Mouse (Mus musculus): ENCODE measurements around the gene Syngr2. TPM values are rescaled to one million over a fixed set of nuclear protein-coding genes. Genes with fewer than 3 reads are reported as not detected.

Gene Syngr2
- polyA plus RNA-seq, 1 experiment from 2014 or later = 26.2 TPM

DNA sequence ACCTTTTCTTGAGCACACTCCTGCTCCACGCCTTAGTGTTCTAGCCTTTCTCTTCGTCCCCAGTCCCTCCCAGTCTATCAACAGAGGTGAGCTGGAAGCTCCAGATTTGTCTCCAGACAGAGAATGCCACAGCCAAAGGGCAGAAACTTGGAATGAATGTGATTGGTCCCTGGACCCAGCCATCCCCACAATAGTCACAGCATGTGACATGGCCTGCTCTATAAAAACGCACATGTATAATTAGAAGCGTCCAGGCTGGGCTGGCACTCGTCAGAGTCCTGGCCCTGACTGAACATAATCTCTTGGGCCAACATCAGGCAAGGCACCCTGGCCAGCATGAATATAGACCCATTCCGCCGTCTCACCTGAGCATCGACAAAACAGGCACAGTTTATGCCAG, 9.6 kb downstream of the Syngr2 start:
- Histone ChIP-seq H3K27ac (replicated peaks) (no peak overlapping the region), H3K36me3 (peaks cover 70% of the 10 kb centered on the region)

DNA sequence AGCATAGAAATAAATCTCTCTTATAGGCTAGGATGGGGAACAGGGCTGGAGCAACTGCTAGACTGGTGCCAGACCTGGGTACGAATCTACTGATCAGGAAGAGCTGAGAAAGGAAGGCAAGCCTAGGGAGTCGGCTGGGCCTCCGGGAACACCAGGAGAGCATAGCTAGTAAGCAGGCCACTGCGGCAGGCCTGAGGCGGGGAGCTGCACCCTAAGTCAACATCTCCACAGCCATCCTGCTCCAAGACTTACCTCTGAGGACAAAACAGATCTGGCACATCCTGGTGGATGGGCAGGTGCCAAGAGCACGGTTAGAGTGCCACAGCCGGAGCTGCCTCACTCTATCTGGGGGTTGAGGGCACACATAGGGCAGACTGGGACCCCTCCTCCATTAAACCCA, 10.7 kb downstream of the Syngr2 start:
- H3K27ac ChIP-seq (replicated peaks) = no peak overlapping the region
- peaks cover 60% of the 10 kb centered on the region for H3K36me3 ChIP-seq
- no peaks in the 10 kb centered on the region for H3K9me3 ChIP-seq
- ATAC-seq (ENCODE audit: low FRiP score, low read depth) = no peak
- no peak overlapping the region for H3K9ac ChIP-seq (replicated peaks)
- WGBS = 91% methylated on average over 7 of the region's 7 CpGs
- no peaks in the 10 kb centered on the region for H3K27me3 ChIP-seq
- H3K4me1 ChIP-seq = peaks cover 25% of the 10 kb centered on the region
- no peak overlapping the region for H3K4me3 ChIP-seq
- H3K4me2 ChIP-seq (replicated peaks) = no peak overlapping the region

More for the DNA sequence above, 9.6 kb downstream of the Syngr2 start:
- Histone ChIP-seq H3K27me3 (no peaks in the 10 kb centered on the region), H3K9me3 (no peaks in the 10 kb centered on the region), H3K9ac (replicated peaks) (no peak overlapping the region), H3K4me2 (replicated peaks) (no peak overlapping the region), H3K4me1 (peaks cover 14% of the 10 kb centered on the region), H3K4me3 (no peak overlapping the region)
- ATAC-seq (ENCODE audit: low FRiP score, low read depth) = no peak
- WGBS = 76% methylated on average over 8 of the region's 8 CpGs

DNA sequence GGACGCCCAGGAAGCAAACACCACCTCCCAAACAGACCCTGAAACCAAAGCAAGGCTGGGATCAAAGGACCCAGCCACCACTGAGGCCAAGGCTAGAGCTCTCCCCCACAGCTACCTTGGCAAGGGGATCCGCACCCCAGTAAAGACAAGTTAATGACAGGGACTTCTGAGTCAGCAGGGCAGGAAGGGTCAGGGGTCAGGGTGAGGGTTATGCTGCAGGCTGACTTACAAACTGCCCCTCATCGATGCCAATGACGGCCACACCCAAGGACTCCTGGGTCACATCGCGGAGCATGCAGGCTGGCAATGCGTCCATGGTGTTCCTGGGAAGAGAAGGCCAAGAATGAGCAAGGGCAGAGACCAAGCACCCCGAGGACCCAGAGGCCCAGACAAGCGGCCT, 12.4 kb downstream of the Syngr2 start:
- Histone ChIP-seq H3K4me3 (no peak overlapping the region), H3K4me2 (replicated peaks) (no peak overlapping the region), H3K9me3 (no peaks in the 10 kb centered on the region), H3K27me3 (no peaks in the 10 kb centered on the region), H3K27ac (replicated peaks) (no peak overlapping the region), H3K9ac (replicated peaks) (no peak overlapping the region), H3K36me3 (peaks cover 45% of the 10 kb centered on the region), H3K4me1 (peaks cover 42% of the 10 kb centered on the region)
- 92% methylated on average over 9 of the region's 9 CpGs for WGBS
- ATAC-seq (ENCODE audit: low FRiP score, low read depth) = no peak

GRCm38 (mm10) chr11:117822728-117823241, 13.3 kb downstream of the Syngr2 start:
- Histone ChIP-seq H3K4me1 (peaks cover 51% of the 10 kb centered on the region), H3K36me3 (peaks cover 36% of the 10 kb centered on the region), H3K9me3 (no peaks in the 10 kb centered on the region), H3K4me2 (replicated peaks) (no peak overlapping the region), H3K4me3 (no peak overlapping the region), H3K9ac (replicated peaks) (no peak overlapping the region), H3K27me3 (no peaks in the 10 kb centered on the region), H3K27ac (replicated peaks) (no peak overlapping the region)
- no peak for ATAC-seq (ENCODE audit: low FRiP score, low read depth)
- 95% methylated on average over 7 of the region's 7 CpGs for WGBS

- no peak overlapping the region for H3K9ac ChIP-seq (replicated peaks)
- H3K4me3 ChIP-seq = no peak overlapping the region
- no peaks in the 10 kb centered on the region for H3K27me3 ChIP-seq
- peaks cover 56% of the 10 kb centered on the region for H3K4me1 ChIP-seq
- 95% methylated on average over 6 of the region's 6 CpGs for WGBS
- no peaks in the 10 kb centered on the region for H3K9me3 ChIP-seq
- ATAC-seq (ENCODE audit: low FRiP score, low read depth) = no peak
- H3K36me3 ChIP-seq = peaks cover 31% of the 10 kb centered on the region
- no peak overlapping the region for H3K27ac ChIP-seq (replicated peaks)
- no peak overlapping the region for H3K4me2 ChIP-seq (replicated peaks)
Observed at GRCm38 (mm10) chr11:117823411-117823810, 13.9 kb downstream of the Syngr2 start.

DNA sequence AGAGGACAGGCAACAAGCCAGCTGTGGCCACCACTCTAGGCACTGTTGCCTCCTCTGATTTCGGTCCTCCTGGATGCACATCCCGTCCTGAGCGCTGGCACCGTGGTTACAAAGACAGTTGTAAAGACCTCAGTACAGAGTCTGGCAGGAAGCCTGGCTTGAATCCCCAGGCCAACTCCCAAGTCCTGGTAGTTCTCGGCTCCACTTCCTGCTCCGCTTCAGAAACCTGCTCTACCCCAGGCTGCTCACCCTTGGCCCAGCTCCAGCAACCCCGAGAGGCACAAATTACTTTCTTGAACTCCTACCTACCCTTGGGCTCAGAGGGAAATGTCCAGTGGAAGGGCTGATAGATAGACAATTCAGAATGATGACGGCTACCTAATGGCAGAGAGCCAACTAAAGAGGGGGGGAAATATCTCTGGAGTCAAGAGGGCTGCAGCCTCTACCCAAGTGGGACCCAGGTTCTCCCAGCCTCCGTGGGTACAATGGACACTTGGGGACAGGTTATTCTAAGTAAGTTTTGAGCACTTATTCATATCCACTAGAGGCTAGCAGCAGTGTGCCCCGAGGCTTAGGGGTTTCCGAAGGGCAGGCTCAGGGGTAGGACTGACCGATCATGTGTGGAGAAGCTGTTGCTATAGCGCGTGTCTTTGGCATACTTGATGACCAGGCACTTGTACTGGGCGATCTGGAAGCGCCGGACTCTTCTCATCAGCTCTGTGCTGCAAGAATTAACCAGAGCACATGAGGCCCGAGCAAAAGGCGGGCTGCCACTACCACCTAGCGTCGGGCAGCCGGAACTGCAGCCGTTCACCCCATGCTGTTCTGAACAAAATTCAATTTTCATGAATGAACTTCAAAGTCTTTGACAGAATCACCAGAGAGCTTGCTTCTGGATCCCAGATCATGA, 14.8 kb downstream of the Syngr2 start:
- Histone ChIP-seq H3K9ac (replicated peaks) (peak overlapping the region; percentile 78), H3K9me3 (no peaks in the 10 kb centered on the region), H3K27me3 (no peaks in the 10 kb centered on the region), H3K4me1 (peaks cover 60% of the 10 kb centered on the region), H3K4me3 (peak overlapping the region; percentile 57), H3K4me2 (replicated peaks) (peak overlapping the region; percentile 86), H3K27ac (replicated peaks) (no peak overlapping the region), H3K36me3 (peaks cover 23% of the 10 kb centered on the region)
- peak; percentile 77 for ATAC-seq (ENCODE audit: low FRiP score, low read depth)
- WGBS = 28% methylated on average over 23 of the region's 23 CpGs

DNA sequence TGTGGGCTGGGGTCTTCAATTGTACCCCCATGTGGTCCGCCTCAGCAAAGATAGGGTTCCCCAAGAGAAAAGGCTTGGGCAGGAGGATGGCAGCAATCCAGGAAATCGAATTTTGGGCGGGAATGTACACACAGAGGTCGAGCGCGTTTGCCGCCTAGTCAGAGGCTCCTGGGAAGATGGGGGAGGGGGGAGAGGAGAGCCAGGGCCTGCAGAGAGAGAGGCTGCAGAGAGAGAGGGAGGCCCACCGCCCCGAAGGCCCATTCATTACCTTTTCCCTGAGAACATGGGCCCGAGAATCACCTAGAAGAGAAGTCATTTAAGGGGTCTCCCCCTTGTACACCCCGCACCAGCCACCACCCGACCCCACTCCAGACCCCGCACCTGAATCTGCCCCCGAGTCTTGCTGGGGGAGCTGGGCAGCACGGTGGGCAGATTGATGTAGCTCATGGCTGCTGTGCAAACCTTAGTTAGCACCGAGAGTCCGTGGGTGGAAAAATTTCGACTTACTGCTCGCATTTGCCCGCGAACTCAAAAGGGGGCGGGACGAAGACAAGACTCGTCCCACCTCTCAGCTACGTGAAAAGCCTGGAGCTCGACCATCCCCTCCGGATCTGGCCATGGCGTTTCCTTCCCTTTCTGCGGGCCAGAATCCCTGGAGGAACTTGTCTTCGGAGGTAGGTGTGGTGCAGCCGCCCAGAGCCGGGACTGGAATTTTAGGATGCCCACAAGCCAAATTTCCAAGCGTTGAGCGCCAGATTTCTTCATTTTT, 16.0 kb downstream of the Syngr2 start, which contains the start of the genes Afmid and Tk1:
Gene Afmid (plus strand): TSS at position 592 of the 769 bp plus-strand sequence.
Gene Tk1 (minus strand): TSS at position 760 of the 769 bp plus-strand sequence.
- Histone ChIP-seq H3K9me3 (no peaks in the 10 kb centered on the region), H3K36me3 (peaks cover 19% of the 10 kb centered on the region), H3K9ac (replicated peaks) (peak within 1 kb of the TSS; percentile 78), H3K27ac (replicated peaks) (peak within 1 kb of the TSS; percentile 83), H3K4me2 (replicated peaks) (peak within 1 kb of the TSS; percentile 86), H3K4me3 (peak within 1 kb of the TSS; percentile 57), H3K4me1 (peaks cover 53% of the 10 kb centered on the region), H3K27me3 (no peaks in the 10 kb centered on the region)
- ATAC-seq (ENCODE audit: low FRiP score, low read depth) = peak; percentile 55; the same call in 1 of the 2 replicates
- WGBS = under 1% methylated on average over 34 of the region's 34 CpGs

DNA sequence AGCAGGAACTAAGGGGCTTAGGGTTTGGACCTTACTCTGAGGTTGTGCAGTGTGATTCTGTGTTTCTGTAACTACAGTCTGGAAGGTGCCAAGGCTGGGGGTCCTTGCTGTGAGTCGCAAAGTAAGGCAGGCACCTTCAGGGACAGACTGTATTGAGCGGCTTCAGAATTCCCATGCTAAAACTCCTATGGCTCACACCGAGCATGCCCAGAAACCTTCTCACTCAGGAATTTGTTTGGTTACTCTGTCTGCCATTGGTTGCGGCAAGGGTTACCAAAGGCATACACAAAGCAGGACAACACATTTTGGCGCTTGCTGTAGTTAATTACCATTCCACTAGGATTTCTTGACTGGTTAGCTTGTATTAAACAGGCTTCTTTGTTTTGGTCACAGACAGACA, 16.7 kb downstream of the Syngr2 start:
- Histone ChIP-seq H3K4me2 (replicated peaks) (peak overlapping the region; percentile 86), H3K9me3 (no peaks in the 10 kb centered on the region), H3K27me3 (no peaks in the 10 kb centered on the region), H3K9ac (replicated peaks) (peak overlapping the region; percentile 78), H3K4me1 (peaks cover 53% of the 10 kb centered on the region), H3K4me3 (peak overlapping the region; percentile 57), H3K36me3 (peaks cover 15% of the 10 kb centered on the region), H3K27ac (replicated peaks) (peak overlapping the region; percentile 83)
- WGBS = 11% methylated on average over 5 of the region's 5 CpGs
- no peak for ATAC-seq (ENCODE audit: low FRiP score, low read depth)

GRCm38 (mm10) chr11:117826916-117827315, 17.4 kb downstream of the Syngr2 start:
- Histone ChIP-seq H3K4me1 (peaks cover 56% of the 10 kb centered on the region), H3K36me3 (peaks cover 7% of the 10 kb centered on the region), H3K27ac (replicated peaks) (no peak overlapping the region), H3K9me3 (no peaks in the 10 kb centered on the region), H3K9ac (replicated peaks) (no peak overlapping the region), H3K27me3 (no peaks in the 10 kb centered on the region), H3K4me3 (no peak overlapping the region), H3K4me2 (replicated peaks) (0 out of 2 replicates have a peak overlapping the region, but pooled peaks have one; percentile 86)
- 69% methylated on average over 8 of the region's 8 CpGs for WGBS
- ATAC-seq (ENCODE audit: low FRiP score, low read depth) = no peak

- H3K4me2 ChIP-seq (replicated peaks) = no peak overlapping the region
- no peak overlapping the region for H3K9ac ChIP-seq (replicated peaks)
- no peak overlapping the region for H3K4me3 ChIP-seq
- no peaks in the 10 kb centered on the region for H3K27me3 ChIP-seq
- H3K27ac ChIP-seq (replicated peaks) = no peak overlapping the region
- no peaks in the 10 kb centered on the region for H3K9me3 ChIP-seq
- H3K36me3 ChIP-seq = peaks cover 6% of the 10 kb centered on the region; the same call in 1 of the 2 replicates
- ATAC-seq (ENCODE audit: low FRiP score, low read depth) = no peak
- 72% methylated on average over 3 of the region's 3 CpGs for WGBS
- peaks cover 60% of the 10 kb centered on the region for H3K4me1 ChIP-seq
Observed at GRCm38 (mm10) chr11:117827386-117827785, 17.9 kb downstream of the Syngr2 start.

DNA sequence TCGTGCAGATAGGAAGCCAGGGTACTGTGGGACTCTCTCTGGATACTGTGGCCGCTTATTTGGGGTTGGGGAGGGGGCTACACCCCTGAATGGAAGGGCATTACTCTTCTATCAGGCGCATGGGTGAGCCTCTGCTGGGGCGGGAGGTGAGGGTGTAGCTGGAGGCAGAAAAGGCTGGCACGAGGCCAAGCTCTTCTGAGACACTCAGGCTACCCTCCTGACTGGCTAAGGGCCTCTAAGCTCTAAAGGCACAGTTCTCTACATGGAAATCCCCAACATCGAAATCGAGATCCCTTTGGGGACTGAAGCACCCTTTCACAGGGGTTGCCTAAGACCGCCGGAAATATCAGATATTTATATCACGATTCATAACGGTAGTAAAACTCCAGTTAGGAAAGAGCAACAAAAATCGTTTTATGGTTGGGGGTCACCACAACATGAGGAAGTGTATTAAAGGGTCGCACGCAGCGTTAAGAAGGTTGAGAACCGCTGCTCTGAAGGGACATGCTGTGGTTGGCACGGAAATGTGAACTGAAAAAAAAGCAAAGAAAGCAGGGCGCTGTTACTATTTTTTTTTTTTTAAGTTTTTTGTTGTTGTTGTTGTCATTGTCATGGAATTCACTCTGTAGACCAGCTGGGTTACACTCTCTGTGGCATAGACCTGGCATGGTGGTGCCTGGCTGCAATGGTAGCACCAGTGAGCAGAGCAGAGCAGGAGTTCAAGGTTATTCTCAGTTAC, 18.9 kb downstream of the Syngr2 start:
- Histone ChIP-seq H3K27me3 (no peaks in the 10 kb centered on the region), H3K4me2 (replicated peaks) (no peak overlapping the region; the same call in 1 of the 2 replicates), H3K9me3 (no peaks in the 10 kb centered on the region), H3K4me1 (peaks cover 62% of the 10 kb centered on the region), H3K36me3 (peaks cover 3% of the 10 kb centered on the region; the same call in 1 of the 2 replicates), H3K9ac (replicated peaks) (0 out of 2 replicates have a peak overlapping the region, but pooled peaks have one; percentile 15), H3K27ac (replicated peaks) (peak overlapping the region; percentile 25; the same call in 1 of the 2 replicates), H3K4me3 (no peak overlapping the region)
- ATAC-seq (ENCODE audit: low FRiP score, low read depth) = no peak
- 88% methylated on average over 18 of the region's 18 CpGs for WGBS

Measured in midbrain, embryonic 12.5 days (tissue).